Mouse (Mus musculus) E14TG2a.4 (cell line): Measurements from ENCODE around the gene Slc6a4.
A peak's percentile ranks its signal among the peaks of the same experiment; 100 is the strongest.

Experiments used
- H3K27me3 ChIP-seq: 2 replicates; pipeline ENCODE4 v1.6.1; 2014; ENCODE audit warnings: low read length, control low read depth; ENCODE audit not compliant: insufficient read depth
- H3K36me3 ChIP-seq: 2 replicates; pipeline ENCODE4 v1.6.1; 2014; ENCODE audit warnings: low read length, control low read depth; ENCODE audit not compliant: insufficient read depth
- H3K4me1 ChIP-seq: replicated peaks from 2 replicates; pipeline ENCODE4 v1.6.1; 2014; ENCODE audit warnings: low read depth, low read length, control low read depth
- H3K4me3 ChIP-seq: replicated peaks from 2 replicates; pipeline ENCODE4 v1.5.1; 2014; ENCODE audit warnings: mild to moderate bottlenecking, low read length
- H3K9me3 ChIP-seq: 2 replicates; pipeline ENCODE4 v1.6.1; 2014; ENCODE audit warnings: low read length, control low read depth
- CTCF ChIP-seq: conservative IDR thresholded peaks from 2 replicates; pipeline ENCODE4 v1.5.1; 2014; ENCODE audit warnings: low read length
- NANOG ChIP-seq: IDR thresholded peaks from 2 replicates; pipeline ENCODE4 v1.6.1; 2014; ENCODE audit warnings: borderline replicate concordance, low read length, mixed read lengths
- POU5F1 ChIP-seq: IDR thresholded peaks from 2 replicates; pipeline ENCODE4 v1.6.1; 2014; ENCODE audit warnings: low read length, borderline replicate concordance

Gene Slc6a4

DNA sequence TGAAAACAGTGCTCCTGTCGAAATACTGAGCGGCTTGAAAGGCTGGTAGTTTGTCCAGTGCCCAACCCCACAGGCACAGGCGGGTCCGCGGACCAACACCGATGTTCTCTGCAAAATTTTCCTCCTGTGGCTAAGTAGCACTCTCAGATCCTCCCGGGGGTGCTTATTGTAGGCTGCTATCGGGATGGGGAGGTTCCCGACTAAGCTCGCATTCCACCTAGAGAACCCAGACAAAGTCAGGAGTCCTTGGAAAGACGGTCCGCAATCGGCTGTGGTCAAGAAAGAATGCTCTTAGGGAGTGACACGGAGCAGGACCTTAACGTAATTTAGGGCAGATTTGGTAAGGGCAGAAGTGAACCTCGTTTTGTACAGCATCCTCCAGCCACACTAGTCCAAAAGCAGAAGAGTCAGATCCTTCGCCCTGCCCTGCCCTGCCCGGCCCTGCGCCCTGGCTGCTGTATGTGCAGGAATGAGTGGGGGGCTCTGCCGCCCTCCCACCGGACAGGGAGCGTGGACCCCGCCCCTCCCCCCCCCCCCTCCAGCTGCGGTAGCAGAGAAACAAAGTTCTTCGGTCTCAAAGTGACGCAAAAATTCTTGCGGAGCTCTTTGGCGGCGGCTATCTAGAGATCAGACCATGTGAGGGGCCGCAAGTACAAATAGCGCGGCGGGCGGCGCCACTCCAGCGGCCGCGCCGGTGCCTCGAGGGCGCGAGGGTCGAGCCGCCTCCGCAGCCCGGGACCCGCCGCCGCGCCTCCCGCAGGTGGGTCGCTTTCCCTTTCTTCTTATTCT is at the start of gene Slc6a4:
Gene Slc6a4 (plus strand): TSS at position 688 of the 789 bp plus-strand sequence.
- Histone ChIP-seq H3K36me3 (no peaks in the 10 kb centered on the region), H3K4me1 (peaks cover 52% of the 10 kb centered on the region), H3K4me3 (peak within 1 kb of the TSS; percentile 67), H3K27me3 (peaks cover 83% of the 10 kb centered on the region), H3K9me3 (peaks cover 3% of the 10 kb centered on the region; the same call in 1 of the 2 replicates)
- TF ChIP-seq POU5F1 (no peak), NANOG (no peak), CTCF (no peak)

DNA sequence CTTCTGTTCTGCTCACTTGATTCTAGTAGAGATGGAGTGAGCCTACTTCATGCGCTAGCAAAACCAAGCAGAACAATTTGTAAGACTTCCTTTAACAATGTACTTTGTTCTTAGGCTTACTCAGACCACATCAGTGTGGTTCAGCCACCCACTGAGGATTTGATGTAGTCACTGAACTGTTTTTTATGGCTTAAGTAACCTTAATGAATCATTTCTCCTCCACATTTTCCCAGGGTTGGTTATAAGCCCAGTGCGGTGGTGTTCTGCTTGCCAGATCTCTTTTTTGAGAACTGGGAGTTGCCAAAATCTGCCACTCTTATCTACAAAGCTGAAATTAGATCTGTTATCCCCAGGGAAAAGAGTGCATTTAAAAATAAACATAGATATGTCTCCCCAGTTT is 44.9 kb upstream of the Slc6a4 start:
- TF ChIP-seq NANOG (no peak), CTCF (no peak), POU5F1 (no peak)
- Histone ChIP-seq H3K36me3 (peaks cover 89% of the 10 kb centered on the region), H3K27me3 (no peaks in the 10 kb centered on the region), H3K4me3 (no peak overlapping the region), H3K9me3 (no peaks in the 10 kb centered on the region), H3K4me1 (peaks cover 11% of the 10 kb centered on the region; the same call in 1 of the 2 replicates)

DNA sequence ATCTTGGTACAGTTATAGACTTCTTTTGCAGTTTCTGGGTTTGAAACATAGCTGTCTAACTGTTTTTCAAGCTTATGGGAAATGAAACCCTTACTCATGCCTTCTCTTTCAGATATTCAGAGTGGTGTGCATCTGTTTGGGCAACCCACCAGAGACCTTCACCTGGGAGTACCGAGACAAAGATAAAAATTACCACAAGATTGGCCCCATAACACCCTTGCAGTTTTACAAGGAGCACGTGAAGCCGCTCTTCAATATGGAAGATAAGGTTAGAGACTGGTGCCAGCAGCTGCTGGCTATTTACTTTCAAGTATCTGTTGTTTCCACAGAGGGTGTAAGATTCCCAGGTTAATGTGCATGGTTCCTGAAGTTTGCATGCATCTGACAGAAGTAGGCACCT is 32.7 kb upstream of the Slc6a4 start:
- no peaks in the 10 kb centered on the region for H3K27me3 ChIP-seq
- H3K4me3 ChIP-seq = no peak overlapping the region
- peaks cover 96% of the 10 kb centered on the region for H3K36me3 ChIP-seq
- H3K4me1 ChIP-seq = peaks cover 4% of the 10 kb centered on the region
- no peak for TF ChIP-seq POU5F1
- TF ChIP-seq CTCF = no peak
- no peak for TF ChIP-seq NANOG
- H3K9me3 ChIP-seq = no peaks in the 10 kb centered on the region

DNA sequence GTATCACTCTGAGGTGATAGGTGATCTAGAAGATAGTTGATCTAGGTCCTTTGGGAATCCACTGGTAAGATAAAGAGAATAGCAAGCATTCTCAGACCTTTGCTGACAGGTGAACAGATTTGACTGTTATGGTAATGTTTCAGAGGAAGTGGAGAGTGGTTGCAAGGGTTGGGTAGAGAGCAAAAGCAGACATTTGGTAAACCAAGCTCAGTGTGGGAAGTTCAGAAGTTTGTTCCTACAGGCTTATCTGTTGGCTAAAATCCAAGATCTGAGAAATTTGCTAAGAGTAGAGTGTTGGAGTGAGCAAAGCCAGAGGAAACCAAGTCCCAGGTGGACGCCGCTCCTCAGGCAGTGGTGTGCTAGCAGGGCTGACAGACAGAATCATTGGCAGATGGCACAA is 28.1 kb upstream of the Slc6a4 start:
- Histone ChIP-seq H3K36me3 (peaks cover 95% of the 10 kb centered on the region), H3K27me3 (no peaks in the 10 kb centered on the region), H3K4me3 (no peak overlapping the region), H3K4me1 (no peaks in the 10 kb centered on the region), H3K9me3 (no peaks in the 10 kb centered on the region)
- no peak for TF ChIP-seq CTCF
- no peak for TF ChIP-seq NANOG
- TF ChIP-seq POU5F1 = no peak

DNA sequence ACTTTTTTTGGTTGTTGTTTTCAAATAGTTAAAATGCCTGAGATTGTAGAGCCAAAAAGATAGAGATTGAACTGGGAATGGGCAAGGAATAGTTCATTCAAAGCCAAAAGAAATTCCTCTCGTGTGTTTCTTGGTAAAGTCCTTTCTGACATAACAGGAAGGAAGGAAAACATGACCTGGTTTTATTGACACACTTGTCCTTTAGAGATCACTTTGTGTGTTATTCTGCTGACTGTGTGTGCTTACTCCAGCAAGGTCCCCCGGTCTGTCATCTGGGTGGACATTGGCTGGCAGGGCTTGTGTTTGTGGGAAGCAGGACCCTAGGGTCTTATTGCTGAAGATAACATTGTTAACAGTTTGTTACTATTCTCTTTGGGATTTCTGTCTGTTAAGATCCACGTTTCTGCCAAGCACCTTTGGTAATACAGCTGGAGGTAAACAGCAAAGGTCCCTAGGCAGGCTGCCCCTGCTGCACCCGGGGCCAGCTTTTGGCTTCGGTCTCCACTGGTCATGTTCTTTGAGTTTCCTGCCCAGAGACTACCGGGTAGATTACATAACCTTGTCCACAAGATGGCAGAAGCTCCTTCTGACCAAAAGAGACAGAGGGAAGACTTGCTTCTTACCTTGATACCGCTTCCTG is 23.6 kb upstream of the Slc6a4 start:
- TF ChIP-seq POU5F1 (no peak), CTCF (no peak), NANOG (no peak)
- Histone ChIP-seq H3K9me3 (no peaks in the 10 kb centered on the region), H3K27me3 (no peaks in the 10 kb centered on the region), H3K4me1 (no peaks in the 10 kb centered on the region), H3K36me3 (peaks cover 89% of the 10 kb centered on the region), H3K4me3 (no peak overlapping the region)

DNA sequence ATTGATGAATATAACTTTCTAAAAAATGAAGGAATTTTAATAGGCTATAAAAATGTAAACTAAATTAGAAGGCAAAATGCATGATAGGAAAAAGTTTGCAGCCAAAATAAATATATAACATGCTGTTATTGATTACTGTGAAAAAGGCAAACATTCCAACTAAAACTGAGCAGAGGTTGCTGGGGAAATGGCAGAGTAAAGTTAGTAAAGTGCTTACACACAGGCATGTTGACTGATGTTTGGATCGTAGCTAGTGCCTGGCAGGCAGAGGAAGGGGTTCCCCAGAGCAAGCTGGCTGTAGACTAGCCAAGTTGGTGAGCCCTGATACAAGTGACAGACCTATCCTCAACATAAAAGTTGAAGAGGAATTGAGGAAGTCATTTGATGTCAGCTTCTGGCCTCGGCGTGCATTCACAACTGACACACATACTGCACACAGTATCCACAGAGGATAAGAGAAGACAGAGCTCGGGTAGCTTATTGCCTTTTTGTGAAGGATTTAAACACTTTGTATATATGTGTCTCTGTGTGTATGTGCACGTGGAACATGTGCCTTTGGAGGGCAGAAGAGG is 16.7 kb upstream of the Slc6a4 start:
- no peaks in the 10 kb centered on the region for H3K27me3 ChIP-seq

DNA sequence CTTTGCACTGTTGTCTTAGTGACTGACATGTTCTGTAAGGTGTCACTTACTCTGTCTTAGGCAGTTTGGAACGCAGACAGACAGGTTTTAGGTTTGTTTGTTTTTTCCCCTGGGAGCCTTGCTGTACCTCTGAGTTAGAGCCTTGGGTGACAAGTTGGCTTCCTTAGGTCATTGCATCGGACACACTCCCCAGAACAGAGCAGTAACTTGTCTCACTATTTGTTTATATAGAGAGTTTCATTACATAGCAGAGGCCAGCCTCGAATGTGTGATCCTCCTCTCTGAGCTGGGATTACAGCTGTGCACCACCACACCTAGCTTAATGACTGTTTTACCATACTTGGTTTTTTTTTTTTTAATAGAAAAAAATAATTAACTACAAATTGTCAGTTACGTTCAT is 16.0 kb upstream of the Slc6a4 start:
- Histone ChIP-seq H3K4me3 (no peak overlapping the region), H3K27me3 (no peaks in the 10 kb centered on the region)
- TF ChIP-seq CTCF (no peak), POU5F1 (no peak), NANOG (no peak)

More for the DNA sequence above, 16.7 kb upstream of the Slc6a4 start:
- Histone ChIP-seq H3K36me3 (peaks cover 86% of the 10 kb centered on the region), H3K4me1 (peaks cover 4% of the 10 kb centered on the region), H3K4me3 (no peak overlapping the region), H3K9me3 (no peaks in the 10 kb centered on the region)
- TF ChIP-seq CTCF = no peak
- no peak for TF ChIP-seq POU5F1
- no peak for TF ChIP-seq NANOG

DNA sequence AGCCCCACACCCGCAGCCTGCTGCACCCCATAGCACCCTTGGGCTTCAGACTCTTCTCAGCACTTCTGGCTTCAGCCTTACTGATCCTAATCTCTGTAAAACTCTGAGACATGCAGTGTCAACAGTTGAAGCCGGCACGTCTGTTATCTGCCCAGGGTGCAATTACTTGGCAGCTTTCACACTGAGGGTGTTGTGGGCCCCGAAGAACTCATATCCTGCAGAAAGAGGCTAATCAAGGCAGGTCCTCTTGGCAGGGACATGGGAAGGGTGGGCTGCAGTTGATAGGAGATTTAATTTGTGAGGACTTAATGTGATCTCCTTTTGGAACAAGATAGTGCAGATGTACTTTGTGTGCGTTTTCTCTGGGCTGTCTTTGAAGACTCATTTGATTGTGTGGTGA is 14.8 kb upstream of the Slc6a4 start:
- H3K4me1 ChIP-seq = peaks cover 24% of the 10 kb centered on the region
- H3K4me3 ChIP-seq = no peak overlapping the region
- peaks cover 83% of the 10 kb centered on the region for H3K36me3 ChIP-seq
- H3K27me3 ChIP-seq = no peaks in the 10 kb centered on the region
- no peaks in the 10 kb centered on the region for H3K9me3 ChIP-seq
- no peak for TF ChIP-seq CTCF
- TF ChIP-seq NANOG = no peak
- TF ChIP-seq POU5F1 = no peak

More for the DNA sequence above, 16.0 kb upstream of the Slc6a4 start:
- H3K4me1 ChIP-seq = peaks cover 11% of the 10 kb centered on the region
- H3K9me3 ChIP-seq = no peaks in the 10 kb centered on the region
- H3K36me3 ChIP-seq = peaks cover 91% of the 10 kb centered on the region
